Mouse (Mus musculus): ENCODE data around the gene Larp1b. TPM values are rescaled to one million over a fixed set of nuclear protein-coding genes. Genes with fewer than 3 reads are reported as not detected.
A peak's percentile ranks its signal among the peaks of the same experiment; 100 is the strongest.

Gene Larp1b
- polyA plus RNA-seq, 1 experiment from 2014 or later: 3.1 TPM

- H3K9ac ChIP-seq (ENCODE audit: low read length): no peak overlapping the region
- H3K27me3 ChIP-seq (ENCODE audit: control insufficient read depth, insufficient read depth, low read depth, low read length): no peaks in the 10 kb centered on the region
- ATAC-seq (ENCODE audit: low read depth): peak; percentile 34; the same call in 1 of the 2 replicates
- H3K4me2 ChIP-seq (ENCODE audit: low read depth, low read length): no peak overlapping the region
- no peak overlapping the region for H3K27ac ChIP-seq (ENCODE audit: low read length)
- H3K4me1 ChIP-seq (replicated peaks; ENCODE audit: control insufficient read depth, insufficient read depth, low read length): no peaks in the 10 kb centered on the region
- H3K36me3 ChIP-seq (ENCODE audit: control insufficient read depth, insufficient read depth, low read length): no peaks in the 10 kb centered on the region; the same call in 1 of the 2 replicates
- H3K4me3 ChIP-seq (ENCODE audit: low read length): no peak overlapping the region
- no peaks in the 10 kb centered on the region for H3K9me3 ChIP-seq (ENCODE audit: control insufficient read depth, low read length)
- 73% methylated on average over 2 of the region's 2 CpGs for WGBS
Observed at GRCm38 (mm10) chr3:41070519-41070918, 120.9 kb downstream of the Larp1b start.

GRCm38 (mm10) chr3:41075376-41075775, 125.7 kb downstream of the Larp1b start:
- Histone ChIP-seq H3K36me3 (ENCODE audit: control insufficient read depth, insufficient read depth, low read length) (no peaks in the 10 kb centered on the region), H3K27me3 (ENCODE audit: control insufficient read depth, insufficient read depth, low read depth, low read length) (no peaks in the 10 kb centered on the region), H3K4me2 (ENCODE audit: low read depth, low read length) (no peak overlapping the region), H3K4me1 (replicated peaks; ENCODE audit: control insufficient read depth, insufficient read depth, low read length) (peaks cover 4% of the 10 kb centered on the region; the same call in 1 of the 2 replicates), H3K4me3 (ENCODE audit: low read length) (no peak overlapping the region), H3K9ac (ENCODE audit: low read length) (no peak overlapping the region), H3K9me3 (ENCODE audit: control insufficient read depth, low read length) (no peaks in the 10 kb centered on the region), H3K27ac (ENCODE audit: low read length) (no peak overlapping the region)
- WGBS: 57% methylated on average over 8 of the region's 8 CpGs
- ATAC-seq (ENCODE audit: low read depth): no peak

GRCm38 (mm10) chr3:41078673-41079072, 129.0 kb downstream of the Larp1b start:
- 92% methylated on average over 2 of the region's 2 CpGs for WGBS
- Histone ChIP-seq H3K4me2 (ENCODE audit: low read depth, low read length) (no peak overlapping the region), H3K27me3 (ENCODE audit: control insufficient read depth, insufficient read depth, low read depth, low read length) (no peaks in the 10 kb centered on the region), H3K27ac (ENCODE audit: low read length) (no peak overlapping the region), H3K9ac (ENCODE audit: low read length) (no peak overlapping the region), H3K4me1 (replicated peaks; ENCODE audit: control insufficient read depth, insufficient read depth, low read length) (peaks cover 13% of the 10 kb centered on the region), H3K36me3 (ENCODE audit: control insufficient read depth, insufficient read depth, low read length) (no peaks in the 10 kb centered on the region), H3K9me3 (ENCODE audit: control insufficient read depth, low read length) (no peaks in the 10 kb centered on the region), H3K4me3 (ENCODE audit: low read length) (no peak overlapping the region)
- no peak for ATAC-seq (ENCODE audit: low read depth)

GRCm38 (mm10) chr3:41080724-41081123, 131.1 kb downstream of the Larp1b start:
- H3K4me3 ChIP-seq (ENCODE audit: low read length): no peak overlapping the region; the same call in 1 of the 2 replicates
- H3K36me3 ChIP-seq (ENCODE audit: control insufficient read depth, insufficient read depth, low read length): no peaks in the 10 kb centered on the region
- H3K4me1 ChIP-seq (replicated peaks; ENCODE audit: control insufficient read depth, insufficient read depth, low read length): peaks cover 12% of the 10 kb centered on the region
- no peak overlapping the region for H3K9ac ChIP-seq (ENCODE audit: low read length)
- H3K27ac ChIP-seq (ENCODE audit: low read length): no peak overlapping the region
- H3K4me2 ChIP-seq (ENCODE audit: low read depth, low read length): peak overlapping the region; percentile 25; the same call in 1 of the 2 replicates
- H3K9me3 ChIP-seq (ENCODE audit: control insufficient read depth, low read length): no peaks in the 10 kb centered on the region
- no peak for ATAC-seq (ENCODE audit: low read depth)
- no peaks in the 10 kb centered on the region for H3K27me3 ChIP-seq (ENCODE audit: control insufficient read depth, insufficient read depth, low read depth, low read length)
- 28% methylated on average over 3 of the region's 3 CpGs for WGBS

GRCm38 (mm10) chr3:41081474-41082301, 132.1 kb downstream of the Larp1b start:
- Histone ChIP-seq H3K9ac (ENCODE audit: low read length) (peak overlapping the region; percentile 83), H3K4me2 (ENCODE audit: low read depth, low read length) (peak overlapping the region; percentile 92), H3K27me3 (ENCODE audit: control insufficient read depth, insufficient read depth, low read depth, low read length) (no peaks in the 10 kb centered on the region), H3K4me1 (replicated peaks; ENCODE audit: control insufficient read depth, insufficient read depth, low read length) (peaks cover 9% of the 10 kb centered on the region), H3K9me3 (ENCODE audit: control insufficient read depth, low read length) (no peaks in the 10 kb centered on the region), H3K4me3 (ENCODE audit: low read length) (peak overlapping the region; percentile 88), H3K36me3 (ENCODE audit: control insufficient read depth, insufficient read depth, low read length) (no peaks in the 10 kb centered on the region), H3K27ac (ENCODE audit: low read length) (peak overlapping the region; percentile 71)
- no peak for ATAC-seq (ENCODE audit: low read depth)
- WGBS: 2% methylated on average over 23 of the region's 23 CpGs

- under 1% methylated on average over 39 of the region's 43 CpGs for WGBS
- H3K4me1 ChIP-seq (replicated peaks; ENCODE audit: control insufficient read depth, insufficient read depth, low read length): peaks cover 9% of the 10 kb centered on the region
- H3K4me3 ChIP-seq (ENCODE audit: low read length): peak overlapping the region; percentile 88
- no peaks in the 10 kb centered on the region for H3K36me3 ChIP-seq (ENCODE audit: control insufficient read depth, insufficient read depth, low read length)
- no peaks in the 10 kb centered on the region for H3K27me3 ChIP-seq (ENCODE audit: control insufficient read depth, insufficient read depth, low read depth, low read length)
- peak; percentile 41 for ATAC-seq (ENCODE audit: low read depth)
- H3K4me2 ChIP-seq (ENCODE audit: low read depth, low read length): peak overlapping the region; percentile 92
- peak overlapping the region; percentile 83 for H3K9ac ChIP-seq (ENCODE audit: low read length)
- no peaks in the 10 kb centered on the region for H3K9me3 ChIP-seq (ENCODE audit: control insufficient read depth, low read length)
- peak overlapping the region; percentile 71 for H3K27ac ChIP-seq (ENCODE audit: low read length)
Observed at GRCm38 (mm10) chr3:41082520-41082884, 132.9 kb downstream of the Larp1b start.

GRCm38 (mm10) chr3:41082885-41083789, 133.5 kb downstream of the Larp1b start, which contains the start of gene Pgrmc2:
TSS of gene Pgrmc2 (minus strand) at chr3:41083046.
- under 1% methylated on average over 90 of the region's 95 CpGs for WGBS

DNA sequence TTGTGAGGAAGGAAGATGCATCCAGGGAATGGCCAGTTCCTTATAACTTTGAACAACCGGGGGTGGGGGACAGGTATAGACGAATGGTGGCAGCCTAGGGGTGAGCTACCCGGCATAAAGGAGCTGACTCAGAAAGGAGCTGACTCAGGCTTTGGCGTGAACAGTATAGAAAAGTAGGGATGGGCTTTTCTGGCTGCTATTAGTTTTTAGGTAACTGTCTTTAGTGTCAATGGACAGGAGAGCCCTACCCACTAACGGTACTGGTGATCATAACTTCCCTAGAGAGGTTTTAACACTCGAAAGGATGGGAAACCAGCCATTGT, 134.1 kb downstream of the Larp1b start:
- Histone ChIP-seq H3K4me1 (replicated peaks; ENCODE audit: control insufficient read depth, insufficient read depth, low read length) (peaks cover 9% of the 10 kb centered on the region), H3K9ac (ENCODE audit: low read length) (peak overlapping the region; percentile 85), H3K27ac (ENCODE audit: low read length) (peak overlapping the region; percentile 87), H3K27me3 (ENCODE audit: control insufficient read depth, insufficient read depth, low read depth, low read length) (no peaks in the 10 kb centered on the region), H3K4me2 (ENCODE audit: low read depth, low read length) (peak overlapping the region; percentile 86), H3K36me3 (ENCODE audit: control insufficient read depth, insufficient read depth, low read length) (no peaks in the 10 kb centered on the region), H3K9me3 (ENCODE audit: control insufficient read depth, low read length) (no peaks in the 10 kb centered on the region), H3K4me3 (ENCODE audit: low read length) (peak overlapping the region; percentile 88)
- peak; percentile 7 for ATAC-seq (ENCODE audit: low read depth)
- 0% methylated on average over 6 of the region's 6 CpGs for WGBS

More at GRCm38 (mm10) chr3:41082885-41083789, 133.5 kb downstream of the Larp1b start, which contains the start of gene Pgrmc2:
- Histone ChIP-seq H3K27me3 (ENCODE audit: control insufficient read depth, insufficient read depth, low read depth, low read length) (no peaks in the 10 kb centered on the region), H3K4me2 (ENCODE audit: low read depth, low read length) (peak within 1 kb of the TSS; percentile 92), H3K9ac (ENCODE audit: low read length) (peak within 1 kb of the TSS; percentile 85), H3K9me3 (ENCODE audit: control insufficient read depth, low read length) (no peaks in the 10 kb centered on the region), H3K4me3 (ENCODE audit: low read length) (peak within 1 kb of the TSS; percentile 88), H3K27ac (ENCODE audit: low read length) (peak within 1 kb of the TSS; percentile 87), H3K4me1 (replicated peaks; ENCODE audit: control insufficient read depth, insufficient read depth, low read length) (peaks cover 9% of the 10 kb centered on the region), H3K36me3 (ENCODE audit: control insufficient read depth, insufficient read depth, low read length) (no peaks in the 10 kb centered on the region)
- ATAC-seq (ENCODE audit: low read depth): peak; percentile 97

- 75% methylated on average over 5 of the region's 5 CpGs for WGBS
- no peak overlapping the region for H3K9ac ChIP-seq (ENCODE audit: low read length)
- H3K4me3 ChIP-seq (ENCODE audit: low read length): no peak overlapping the region
- no peak for ATAC-seq (ENCODE audit: low read depth)
- no peaks in the 10 kb centered on the region for H3K27me3 ChIP-seq (ENCODE audit: control insufficient read depth, insufficient read depth, low read depth, low read length)
- no peaks in the 10 kb centered on the region for H3K9me3 ChIP-seq (ENCODE audit: control insufficient read depth, low read length)
- H3K4me2 ChIP-seq (ENCODE audit: low read depth, low read length): no peak overlapping the region
- peaks cover 9% of the 10 kb centered on the region for H3K4me1 ChIP-seq (replicated peaks; ENCODE audit: control insufficient read depth, insufficient read depth, low read length)
- no peaks in the 10 kb centered on the region for H3K36me3 ChIP-seq (ENCODE audit: control insufficient read depth, insufficient read depth, low read length)
- H3K27ac ChIP-seq (ENCODE audit: low read length): no peak overlapping the region
Observed at GRCm38 (mm10) chr3:41084421-41084820, 134.8 kb downstream of the Larp1b start.

Measured in lung, embryonic 16.5 days (tissue).